Mouse (Mus musculus): ENCODE measurements around the gene Adgrb2. TPM values are rescaled to one million over a fixed set of nuclear protein-coding genes. Genes with fewer than 3 reads are reported as not detected.
A peak's percentile ranks its signal among the peaks of the same experiment; 100 is the strongest.

Gene Adgrb2
- polyA plus RNA-seq, 1 experiment from 2014 or later: 3.6 TPM

GRCm38 (mm10) chr4:130060937-130061336, 76.3 kb downstream of the Adgrb2 start:
- no peak for ATAC-seq (replicated peaks; ENCODE audit: low FRiP score)
- Histone ChIP-seq H3K36me3 (ENCODE audit: control insufficient read depth, insufficient read depth, low read length) (no peaks in the 10 kb centered on the region), H3K27ac (ENCODE audit: low read depth, low read length) (no peak overlapping the region), H3K4me1 (replicated peaks; ENCODE audit: control insufficient read depth, insufficient read depth, low read length) (peaks cover 4% of the 10 kb centered on the region), H3K27me3 (ENCODE audit: control insufficient read depth, insufficient read depth, low read length) (0 out of 2 replicates have a peak, but pooled peaks cover 2% of the 10 kb centered on the region), H3K9me3 (ENCODE audit: control insufficient read depth, low read length) (no peaks in the 10 kb centered on the region), H3K9ac (ENCODE audit: low read length) (no peak overlapping the region), H3K4me2 (ENCODE audit: low read depth, low read length, severe bottlenecking) (no peak overlapping the region), H3K4me3 (ENCODE audit: low read depth, low read length) (no peak overlapping the region)
- DNase-seq (ENCODE audit: low spot score): no peak

GRCm38 (mm10) chr4:130063191-130063590, 78.5 kb downstream of the Adgrb2 start:
- WGBS: 84% methylated on average over 7 of the region's 7 CpGs

GRCm38 (mm10) chr4:130066816-130067215, 82.1 kb downstream of the Adgrb2 start:
- no peak overlapping the region for H3K9ac ChIP-seq (ENCODE audit: low read length)
- H3K4me2 ChIP-seq (ENCODE audit: low read depth, low read length, severe bottlenecking): no peak overlapping the region
- 5% methylated on average over 8 of the region's 8 CpGs for WGBS
- no peak overlapping the region for H3K27ac ChIP-seq (ENCODE audit: low read depth, low read length)
- H3K9me3 ChIP-seq (ENCODE audit: control insufficient read depth, low read length): no peaks in the 10 kb centered on the region
- no peaks in the 10 kb centered on the region for H3K36me3 ChIP-seq (ENCODE audit: control insufficient read depth, insufficient read depth, low read length)
- no peak overlapping the region for H3K4me3 ChIP-seq (ENCODE audit: low read depth, low read length)
- ATAC-seq (replicated peaks; ENCODE audit: low FRiP score) (no peak), DNase-seq (ENCODE audit: low spot score) (peak; percentile 64)
- H3K4me1 ChIP-seq (replicated peaks; ENCODE audit: control insufficient read depth, insufficient read depth, low read length): no peaks in the 10 kb centered on the region
- 0 out of 2 replicates have a peak, but pooled peaks cover 2% of the 10 kb centered on the region for H3K27me3 ChIP-seq (ENCODE audit: control insufficient read depth, insufficient read depth, low read length)

More at GRCm38 (mm10) chr4:130063191-130063590, 78.5 kb downstream of the Adgrb2 start:
- Histone ChIP-seq H3K36me3 (ENCODE audit: control insufficient read depth, insufficient read depth, low read length) (no peaks in the 10 kb centered on the region), H3K27ac (ENCODE audit: low read depth, low read length) (no peak overlapping the region), H3K4me3 (ENCODE audit: low read depth, low read length) (no peak overlapping the region), H3K27me3 (ENCODE audit: control insufficient read depth, insufficient read depth, low read length) (0 out of 2 replicates have a peak, but pooled peaks cover 2% of the 10 kb centered on the region), H3K4me2 (ENCODE audit: low read depth, low read length, severe bottlenecking) (no peak overlapping the region), H3K9ac (ENCODE audit: low read length) (no peak overlapping the region), H3K4me1 (replicated peaks; ENCODE audit: control insufficient read depth, insufficient read depth, low read length) (no peaks in the 10 kb centered on the region), H3K9me3 (ENCODE audit: control insufficient read depth, low read length) (no peaks in the 10 kb centered on the region)
- ATAC-seq (replicated peaks; ENCODE audit: low FRiP score) (no peak), DNase-seq (ENCODE audit: low spot score) (no peak)

- ATAC-seq (replicated peaks; ENCODE audit: low FRiP score) (no peak), DNase-seq (ENCODE audit: low spot score) (no peak)
- Histone ChIP-seq H3K4me1 (replicated peaks; ENCODE audit: control insufficient read depth, insufficient read depth, low read length) (no peaks in the 10 kb centered on the region), H3K27ac (ENCODE audit: low read depth, low read length) (no peak overlapping the region), H3K36me3 (ENCODE audit: control insufficient read depth, insufficient read depth, low read length) (no peaks in the 10 kb centered on the region), H3K9ac (ENCODE audit: low read length) (no peak overlapping the region), H3K4me2 (ENCODE audit: low read depth, low read length, severe bottlenecking) (no peak overlapping the region), H3K9me3 (ENCODE audit: control insufficient read depth, low read length) (no peaks in the 10 kb centered on the region), H3K27me3 (ENCODE audit: control insufficient read depth, insufficient read depth, low read length) (no peaks in the 10 kb centered on the region), H3K4me3 (ENCODE audit: low read depth, low read length) (no peak overlapping the region)
- 73% methylated on average over 3 of the region's 3 CpGs for WGBS
Measured at GRCm38 (mm10) chr4:130070523-130070922, 85.9 kb downstream of the Adgrb2 start.

GRCm38 (mm10) chr4:130071758-130072157, 87.1 kb downstream of the Adgrb2 start:
- ATAC-seq (replicated peaks; ENCODE audit: low FRiP score) (no peak), DNase-seq (ENCODE audit: low spot score) (no peak)
- WGBS: 91% methylated on average over 2 of the region's 2 CpGs
- no peaks in the 10 kb centered on the region for H3K36me3 ChIP-seq (ENCODE audit: control insufficient read depth, insufficient read depth, low read length)
- no peaks in the 10 kb centered on the region for H3K4me1 ChIP-seq (replicated peaks; ENCODE audit: control insufficient read depth, insufficient read depth, low read length)
- no peak overlapping the region for H3K4me3 ChIP-seq (ENCODE audit: low read depth, low read length)
- H3K27me3 ChIP-seq (ENCODE audit: control insufficient read depth, insufficient read depth, low read length): no peaks in the 10 kb centered on the region
- H3K9me3 ChIP-seq (ENCODE audit: control insufficient read depth, low read length): no peaks in the 10 kb centered on the region
- no peak overlapping the region for H3K9ac ChIP-seq (ENCODE audit: low read length)
- no peak overlapping the region for H3K27ac ChIP-seq (ENCODE audit: low read depth, low read length)
- H3K4me2 ChIP-seq (ENCODE audit: low read depth, low read length, severe bottlenecking): no peak overlapping the region

Other genes with a start within 250 kb of the Adgrb2 start
- gene Khdrbs1, start 242.6 kb upstream of the Adgrb2 start, polyA plus RNA-seq (2014; fragmentation: Nextera tagmentation; extraction: Ambion mirVana): 183 and 185 TPM in 2 replicates
- 355 and 395 TPM in 2 replicates for gene Ptp4a2, start 173.7 kb upstream of the Adgrb2 start, polyA plus RNA-seq (2014; fragmentation: Nextera tagmentation; extraction: Ambion mirVana)
- gene Spocd1, start 55.6 kb upstream of the Adgrb2 start, polyA plus RNA-seq (2014; fragmentation: Nextera tagmentation; extraction: Ambion mirVana): 0.05 TPM in 1 of 2 replicates, not detected in the other
- 5.9 and 6.3 TPM in 2 replicates for gene Col16a1, start 63.0 kb downstream of the Adgrb2 start, polyA plus RNA-seq (2014; fragmentation: Nextera tagmentation; extraction: Ambion mirVana)
- 62.7 and 75.8 TPM in 2 replicates for gene Pef1, start 117.7 kb downstream of the Adgrb2 start, polyA plus RNA-seq (2014; fragmentation: Nextera tagmentation; extraction: Ambion mirVana)
- 0.27 and 0.28 TPM in 2 replicates for gene Hcrtr1, start 154.5 kb downstream of the Adgrb2 start, polyA plus RNA-seq (2014; fragmentation: Nextera tagmentation; extraction: Ambion mirVana)
- gene Tinagl1, start 190.3 kb downstream of the Adgrb2 start, polyA plus RNA-seq (2014; fragmentation: Nextera tagmentation; extraction: Ambion mirVana): 7.6 and 7.9 TPM in 2 replicates
- gene Gm853, start 237.5 kb downstream of the Adgrb2 start, polyA plus RNA-seq (2014; fragmentation: Nextera tagmentation; extraction: Ambion mirVana): 0.39 TPM in 1 of 2 replicates, not detected in the other